Mouse (Mus musculus) forebrain, embryonic 14.5 days (tissue): ENCODE results near the gene Trpm2. TPM values are rescaled to one million over a fixed set of nuclear protein-coding genes. Genes with fewer than 3 reads are reported as not detected.

Experiments
- ATAC-seq: fragments of 200-750 bp; cut with Nextera tagmentation; 2 replicates; pipeline ENCODE4 v1.8.0; 2017; ENCODE audit warnings: mild to moderate bottlenecking, moderate library complexity
- DNase-seq: peaks from one replicate; pipeline ENCODE4 v3.0.0-alpha.2; 2015; ENCODE audit warnings: low spot score
- H3K27ac ChIP-seq: fragments of 300-500 bp; sonication (generic); 2 replicates; pipeline ENCODE4 v1.5.1; 2014; ENCODE audit warnings: low read depth, mild to moderate bottlenecking, control low read depth, low read length, moderate library complexity
- H3K27me3 ChIP-seq: fragments of 300-500 bp; sonication (generic); replicated peaks from 2 replicates; pipeline ENCODE4 v1.6.1; 2014; ENCODE audit warnings: low read length, control low read depth, mixed read lengths; ENCODE audit not compliant: control insufficient read depth, insufficient read depth
- H3K36me3 ChIP-seq: fragments of 300-500 bp; sonication (generic); 2 replicates; pipeline ENCODE4 v1.6.1; 2014; ENCODE audit warnings: low read length, control low read depth; ENCODE audit not compliant: control insufficient read depth, insufficient read depth
- H3K4me1 ChIP-seq: fragments of 300-500 bp; sonication (generic); 2 replicates; pipeline ENCODE4 v1.6.1; 2014; ENCODE audit warnings: antibody characterized with exemption, low read length, control low read depth; ENCODE audit not compliant: control insufficient read depth, insufficient read depth
- H3K4me2 ChIP-seq: fragments of 300-500 bp; sonication (generic); 2 replicates; pipeline ENCODE4 v1.6.1; 2014; ENCODE audit warnings: mild to moderate bottlenecking, control low read depth, low read length
- H3K4me3 ChIP-seq: fragments of 300-500 bp; sonication (generic); 2 replicates; pipeline ENCODE4 v1.5.1; 2014; ENCODE audit warnings: low read depth, low read length, control low read depth
- H3K9ac ChIP-seq: fragments of 300-500 bp; sonication (generic); 2 replicates; pipeline ENCODE4 v1.6.1; 2014; ENCODE audit warnings: mild to moderate bottlenecking, low read length, control low read depth, moderate library complexity
- H3K9me3 ChIP-seq: fragments of 300-500 bp; sonication (generic); replicated peaks from 2 replicates; pipeline ENCODE4 v1.6.1; 2016; ENCODE audit warnings: low read length, control low read depth, mixed read lengths; ENCODE audit not compliant: control insufficient read depth
- WGBS: fragments of 180-500 bp; shearing (Covaris S2); extraction: QIAGEN DNeasy Blood & Tissue Kit; methylation state at CpG from one replicate; pipeline ENCODE4 v1.1.7; 2014; 5-methylcytosine and 5-hydroxymethylcytosine counted together
- polyA plus RNA-seq: library from polyadenylated mRNA; unstranded; fragments of >200 nt; fragmentation: Nextera tagmentation; extraction: Ambion mirVana; gene quantifications from 2 replicates; pipeline ENCODE4 v1.2.1, GENCODE M21; 2014

The Trpm2 gene
- polyA plus RNA-seq, 1 experiment from 2014 or later = 1.4 TPM

GRCm38 (mm10) chr10:77880305-77880704 is 90.1 kb downstream of the Trpm2 start:
- Histone ChIP-seq H3K4me3 (no peak overlapping the region), H3K27ac (no peak overlapping the region), H3K4me1 (no peaks in the 10 kb centered on the region), H3K36me3 (no peaks in the 10 kb centered on the region), H3K27me3 (no peaks in the 10 kb centered on the region), H3K4me2 (no peak overlapping the region), H3K9ac (no peak overlapping the region), H3K9me3 (no peaks in the 10 kb centered on the region)
- WGBS = 87% methylated on average over 3 of the region's 3 CpGs
- ATAC-seq (no peak), DNase-seq (no peak)

- Histone ChIP-seq H3K36me3 (no peaks in the 10 kb centered on the region), H3K27me3 (no peaks in the 10 kb centered on the region), H3K4me2 (no peak overlapping the region), H3K4me1 (no peaks in the 10 kb centered on the region), H3K9me3 (no peaks in the 10 kb centered on the region), H3K27ac (no peak overlapping the region), H3K9ac (no peak overlapping the region), H3K4me3 (no peak overlapping the region)
- WGBS = 64% methylated on average over 6 of the region's 6 CpGs
- ATAC-seq = no peak
- DNase-seq = no peak
These were observed 91.4 kb downstream of the Trpm2 start for GRCm38 (mm10) chr10:77878985-77879384.

- no peaks in the 10 kb centered on the region for H3K4me1 ChIP-seq
- DNase-seq (no peak), ATAC-seq (no peak)
- H3K27ac ChIP-seq = no peak overlapping the region
- H3K36me3 ChIP-seq = no peaks in the 10 kb centered on the region
- no peaks in the 10 kb centered on the region for H3K9me3 ChIP-seq
- no peak overlapping the region for H3K9ac ChIP-seq
- H3K27me3 ChIP-seq = no peaks in the 10 kb centered on the region
- no peak overlapping the region for H3K4me3 ChIP-seq
- 88% methylated on average over 7 of the region's 7 CpGs for WGBS
- no peak overlapping the region for H3K4me2 ChIP-seq
These were observed 100.7 kb downstream of the Trpm2 start for GRCm38 (mm10) chr10:77869651-77870050.

GRCm38 (mm10) chr10:77867546-77867945 is 102.8 kb downstream of the Trpm2 start:
- ATAC-seq = no peak

DNA sequence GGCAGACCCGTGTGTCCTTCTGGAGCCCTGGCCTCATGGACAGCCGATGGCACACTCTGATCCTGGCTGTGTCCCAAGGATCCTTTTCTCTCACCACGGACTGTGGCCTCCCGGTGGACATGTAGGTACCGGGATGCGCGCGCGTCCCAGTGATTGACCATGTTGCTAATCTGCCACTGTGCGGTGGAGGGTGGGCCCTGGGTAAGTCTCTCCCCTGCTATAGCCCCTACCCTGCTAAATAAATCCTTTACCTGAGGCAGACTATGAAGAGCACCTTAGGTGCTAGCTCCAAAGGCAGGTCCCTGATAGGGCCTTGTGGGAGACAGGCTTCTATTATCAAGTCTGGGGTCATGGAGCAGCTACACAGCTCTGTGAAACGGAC is 105.6 kb downstream of the Trpm2 start:
- no peaks in the 10 kb centered on the region for H3K4me1 ChIP-seq
- H3K27ac ChIP-seq = no peak overlapping the region
- DNase-seq = no peak
- no peak for ATAC-seq
- H3K36me3 ChIP-seq = no peaks in the 10 kb centered on the region
- H3K27me3 ChIP-seq = no peaks in the 10 kb centered on the region
- no peaks in the 10 kb centered on the region for H3K9me3 ChIP-seq
- no peak overlapping the region for H3K4me3 ChIP-seq
- peak overlapping the region; percentile 24 for H3K4me2 ChIP-seq
- 34% methylated on average over 11 of the region's 11 CpGs for WGBS
- no peak overlapping the region for H3K9ac ChIP-seq

More at GRCm38 (mm10) chr10:77867546-77867945, 102.8 kb downstream of the Trpm2 start:
- Histone ChIP-seq H3K9ac (no peak overlapping the region), H3K27me3 (no peaks in the 10 kb centered on the region), H3K4me2 (no peak overlapping the region), H3K4me3 (no peak overlapping the region), H3K36me3 (no peaks in the 10 kb centered on the region), H3K9me3 (no peaks in the 10 kb centered on the region), H3K4me1 (no peaks in the 10 kb centered on the region), H3K27ac (no peak overlapping the region)
- no peak for DNase-seq
- WGBS = 54% methylated on average over 1 of the region's 1 CpGs

DNA sequence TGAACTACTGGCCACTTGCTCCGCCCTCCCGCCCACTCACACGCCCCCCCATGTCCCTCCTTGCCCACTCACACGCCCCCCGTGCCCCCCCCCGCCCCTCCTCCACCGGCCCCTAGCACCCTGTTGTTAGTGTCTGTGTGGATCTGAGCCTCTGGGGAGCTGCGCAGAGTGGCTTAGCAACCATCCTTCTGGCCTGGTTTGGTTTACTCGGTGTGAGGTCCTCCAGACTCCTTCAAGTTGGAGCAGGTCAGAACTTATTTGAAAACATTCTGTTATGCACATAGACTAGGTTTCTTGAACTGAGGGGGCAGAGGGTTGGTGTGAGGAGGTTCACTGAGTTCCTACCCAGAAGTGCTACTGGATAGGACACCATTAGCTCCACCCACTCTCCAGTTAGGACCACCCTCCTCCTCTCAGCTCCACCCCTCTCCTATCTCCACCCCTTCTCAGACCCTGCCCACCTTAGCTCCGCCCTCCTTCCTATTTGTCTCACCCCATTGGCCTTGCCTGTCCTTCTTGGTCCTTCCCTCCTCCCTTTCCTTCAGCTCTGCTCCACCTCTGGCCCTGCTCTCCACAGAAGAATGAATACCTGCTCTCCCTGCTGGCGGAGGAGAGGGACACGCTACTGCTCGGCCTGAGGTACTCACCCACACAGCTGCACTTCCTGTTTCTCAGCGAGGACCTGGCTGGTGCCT is 106.1 kb downstream of the Trpm2 start:
- DNase-seq (peak; percentile 11), ATAC-seq (peak; percentile 55)
- Histone ChIP-seq H3K9me3 (no peaks in the 10 kb centered on the region), H3K4me2 (peak overlapping the region; percentile 24), H3K4me3 (no peak overlapping the region), H3K4me1 (no peaks in the 10 kb centered on the region), H3K27ac (no peak overlapping the region), H3K9ac (no peak overlapping the region), H3K36me3 (no peaks in the 10 kb centered on the region), H3K27me3 (no peaks in the 10 kb centered on the region)
- WGBS = 44% methylated on average over 14 of the region's 14 CpGs

DNA sequence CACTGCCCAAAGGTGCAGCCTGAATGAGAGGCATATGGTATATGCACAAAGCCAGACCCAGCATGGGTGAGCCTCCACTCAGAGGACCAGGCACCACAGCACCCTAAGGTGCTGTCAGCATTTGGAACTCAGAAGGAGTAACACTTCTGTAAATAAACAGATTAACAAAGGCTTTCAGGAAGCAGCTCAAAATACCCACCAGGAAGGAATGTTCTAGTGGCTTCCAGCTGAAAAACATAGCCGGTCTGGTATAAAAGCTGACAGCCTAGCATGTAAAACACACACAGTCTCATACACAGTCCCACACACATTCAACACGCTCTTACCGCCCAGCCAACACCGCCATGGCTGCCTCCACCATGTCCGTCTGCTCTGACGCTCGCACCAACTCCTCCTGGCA is 108.7 kb downstream of the Trpm2 start, which contains the start of gene Gm3285:
Gene Gm3285, plus strand, starts transcription at position 301 of the 400 bp plus-strand sequence.
- no peak within 1 kb of the TSS for H3K27ac ChIP-seq
- H3K36me3 ChIP-seq = no peaks in the 10 kb centered on the region
- H3K9ac ChIP-seq = no peak within 1 kb of the TSS
- no peak for DNase-seq
- H3K4me2 ChIP-seq = no peak within 1 kb of the TSS
- H3K27me3 ChIP-seq = no peaks in the 10 kb centered on the region
- no peak for ATAC-seq
- WGBS = 44% methylated on average over 7 of the region's 7 CpGs
- H3K4me3 ChIP-seq = no peak within 1 kb of the TSS
- no peaks in the 10 kb centered on the region for H3K4me1 ChIP-seq
- no peaks in the 10 kb centered on the region for H3K9me3 ChIP-seq

Other genes starting within 250 kb of the Trpm2 start
- not detected in 2 replicates for gene Krtap12-1, start 250.0 kb downstream of the Trpm2 start, polyA plus RNA-seq
- gene Gm10100, start 244.1 kb downstream of the Trpm2 start, polyA plus RNA-seq = not detected in 2 replicates
- gene Gm18596, start 227.9 kb downstream of the Trpm2 start, polyA plus RNA-seq = not detected in 2 replicates
- not detected in 2 replicates for gene Gm9736, start 219.2 kb downstream of the Trpm2 start, polyA plus RNA-seq
- not detected in 2 replicates for gene Gm3233, start 210.9 kb downstream of the Trpm2 start, polyA plus RNA-seq
- not detected in 2 replicates for gene Gm3238, start 199.2 kb downstream of the Trpm2 start, polyA plus RNA-seq
- gene Gm7138, start 193.6 kb downstream of the Trpm2 start, polyA plus RNA-seq = not detected in 2 replicates
- not detected in 2 replicates for gene Gm3250, start 188.0 kb downstream of the Trpm2 start, polyA plus RNA-seq
- gene Gm7137, start 182.4 kb downstream of the Trpm2 start, polyA plus RNA-seq = not detected in 2 replicates
- not detected in 2 replicates for gene Gm9639, start 175.5 kb downstream of the Trpm2 start, polyA plus RNA-seq
- gene Gm19668, start 171.4 kb downstream of the Trpm2 start, polyA plus RNA-seq = not detected in 2 replicates
- gene Gm9507, start 158.7 kb downstream of the Trpm2 start, polyA plus RNA-seq = not detected in 2 replicates
- gene Gm2696, start 155.9 kb downstream of the Trpm2 start, polyA plus RNA-seq = not detected in 2 replicates
- not detected in 2 replicates for gene Krtap10-4, start 143.5 kb downstream of the Trpm2 start, polyA plus RNA-seq
- gene Krtap10-10, start 134.6 kb downstream of the Trpm2 start, polyA plus RNA-seq = not detected in 2 replicates
- gene Gm36176, start 123.8 kb downstream of the Trpm2 start, polyA plus RNA-seq = not detected in 2 replicates
- gene Gm10318, start 117.7 kb downstream of the Trpm2 start, polyA plus RNA-seq = not detected in 2 replicates
- not detected in 2 replicates for gene Gm3285, start 108.6 kb downstream of the Trpm2 start, polyA plus RNA-seq
- gene Lrrc3, start 68.0 kb downstream of the Trpm2 start, polyA plus RNA-seq = 6.4 and 8.4 TPM in 2 replicates
- gene 1810043G02Rik, start 8.0 kb upstream of the Trpm2 start, polyA plus RNA-seq = 31.0 and 35.0 TPM in 2 replicates
- 77.0 and 91.6 TPM in 2 replicates for gene Pfkl, start 39.5 kb upstream of the Trpm2 start, polyA plus RNA-seq
- gene Dnmt3l, start 71.4 kb upstream of the Trpm2 start, polyA plus RNA-seq = not detected in 2 replicates
- gene Aire, start 73.0 kb upstream of the Trpm2 start, polyA plus RNA-seq = 0.07 and 0.14 TPM in 2 replicates
- 0.47 and 0.60 TPM in 2 replicates for gene Icosl, start 98.7 kb upstream of the Trpm2 start, polyA plus RNA-seq
- gene D10Jhu81e, start 199.2 kb upstream of the Trpm2 start, polyA plus RNA-seq = 25.0 and 33.0 TPM in 2 replicates
- 16.4 and 17.8 TPM in 2 replicates for gene Pwp2, start 214.6 kb upstream of the Trpm2 start, polyA plus RNA-seq